Mouse (Mus musculus) layer of hippocampus, adult 2 months (tissue): ENCODE data around the gene Sp2. TPM values are rescaled to one million over a fixed set of nuclear protein-coding genes. Genes with fewer than 3 reads are reported as not detected.

Experiments
- DNase-seq, 2 experiments: peaks; one replicate each; pipeline ENCODE4 v3.0.0; 2022; ENCODE audit warnings: low spot score in 2 of 2
- H3K27ac ChIP-seq: fragments of 200-600 bp; 2 replicates; pipeline ENCODE4 v1.8.1; 2022
- H3K4me3 ChIP-seq: fragments of 200-600 bp; 2 replicates; pipeline ENCODE4 v1.8.1; 2022; ENCODE audit warnings: mild to moderate bottlenecking
- CTCF ChIP-seq: fragments of 200-600 bp; conservative IDR thresholded peaks from 2 replicates; pipeline ENCODE4 v1.8.1; 2022; ENCODE audit warnings: antibody characterized with exemption, mild to moderate bottlenecking, moderate library complexity
- total RNA-seq, 2 experiments: library from RNA; stranded (reverse); gene quantifications; 2 replicates each; pipeline ENCODE4 v1.2.3; 2021

Gene Sp2
- total RNA-seq, 2 experiments from 2014 or later: 15.9 to 17.2 TPM

- no peak for DNase-seq
- Histone ChIP-seq H3K4me3 (no peak overlapping the region), H3K27ac (no peak overlapping the region)
- TF ChIP-seq CTCF: no peak
These were observed 25.5 kb downstream of the Sp2 start for GRCm38 (mm10) chr11:96957061-96957805.

GRCm38 (mm10) chr11:96956009-96956724 is 26.6 kb downstream of the Sp2 start:
- no peak overlapping the region for H3K4me3 ChIP-seq
- H3K27ac ChIP-seq: no peak overlapping the region
- TF ChIP-seq CTCF: peak; percentile 77
- no peak for DNase-seq

- no peak overlapping the region for H3K27ac ChIP-seq
- DNase-seq: no peak
- no peak overlapping the region for H3K4me3 ChIP-seq
- no peak for TF ChIP-seq CTCF
These were observed 27.7 kb downstream of the Sp2 start for GRCm38 (mm10) chr11:96955094-96955493.

- DNase-seq: no peak
- no peak overlapping the region for H3K4me3 ChIP-seq
- TF ChIP-seq CTCF: no peak
- 0 out of 2 replicates have a peak overlapping the region, but pooled peaks have one; percentile 28 for H3K27ac ChIP-seq
These were observed 29.9 kb downstream of the Sp2 start for GRCm38 (mm10) chr11:96952896-96953295.

- TF ChIP-seq CTCF: no peak
- H3K27ac ChIP-seq: peak overlapping the region; percentile 28; the same call in 1 of the 2 replicates
- H3K4me3 ChIP-seq: no peak overlapping the region
- no peak for DNase-seq
These were observed 30.3 kb downstream of the Sp2 start for GRCm38 (mm10) chr11:96952426-96952825.

GRCm38 (mm10) chr11:96950767-96951166 is 32.0 kb downstream of the Sp2 start:
- TF ChIP-seq CTCF: peak; percentile 59
- no peak for DNase-seq
- Histone ChIP-seq H3K27ac (no peak overlapping the region), H3K4me3 (no peak overlapping the region)

GRCm38 (mm10) chr11:96947849-96948248 is 34.9 kb downstream of the Sp2 start:
- no peak overlapping the region for H3K27ac ChIP-seq
- no peak for TF ChIP-seq CTCF
- no peak for DNase-seq
- H3K4me3 ChIP-seq: no peak overlapping the region

GRCm38 (mm10) chr11:96946498-96946897 is 36.3 kb downstream of the Sp2 start:
- no peak for DNase-seq
- H3K27ac ChIP-seq: no peak overlapping the region

GRCm38 (mm10) chr11:96944844-96945580 is 37.7 kb downstream of the Sp2 start:
- TF ChIP-seq CTCF: no peak
- DNase-seq: no peak
- Histone ChIP-seq H3K4me3 (peak overlapping the region; percentile 84; the same call in 1 of the 2 replicates), H3K27ac (0 out of 2 replicates have a peak overlapping the region, but pooled peaks have one; percentile 61)

More at GRCm38 (mm10) chr11:96946498-96946897, 36.3 kb downstream of the Sp2 start:
- TF ChIP-seq CTCF: no peak
- no peak overlapping the region for H3K4me3 ChIP-seq

GRCm38 (mm10) chr11:96943746-96944304 is 38.9 kb downstream of the Sp2 start, which contains the start of gene Pnpo:
TSS of gene Pnpo (minus strand) at chr11:96943986.
- Histone ChIP-seq H3K27ac (peak within 1 kb of the TSS; percentile 87), H3K4me3 (peak within 1 kb of the TSS; percentile 84)
- DNase-seq: peak; percentile 88 to 96
- no peak for TF ChIP-seq CTCF

GRCm38 (mm10) chr11:96941989-96942590 is 40.7 kb downstream of the Sp2 start:
- TF ChIP-seq CTCF: no peak
- no peak for DNase-seq
- no peak overlapping the region for H3K27ac ChIP-seq
- H3K4me3 ChIP-seq: no peak overlapping the region
